Mouse (Mus musculus) MEL (cell line): ENCODE measurements around the gene Cd247. TPM values are rescaled to one million over a fixed set of nuclear protein-coding genes. Genes with fewer than 3 reads are reported as not detected.

Source experiments
- DNase-seq: peaks from one replicate; pipeline ENCODE4 v3.0.0; 2011; ENCODE audit warnings: low read depth, low spot score
- H3K27ac ChIP-seq: 2 replicates; pipeline ENCODE4 v1.5.1; 2012; ENCODE audit warnings: low read depth, mild to moderate bottlenecking, control low read depth, low read length, moderate library complexity; ENCODE audit not compliant: control insufficient read depth
- H3K27me3 ChIP-seq, 2 experiments: fragments of 150-350 bp in 1 of 2; sonication (generic) in 1 of 2; 2 replicates each; pipeline ENCODE4 v1.6.1; 2012; ENCODE audit warnings: low read length in 2 of 2, mild to moderate bottlenecking in 2 of 2, improper control_type of control experiment in 1 of 2, moderate library complexity in 1 of 2; ENCODE audit not compliant: insufficient read depth in 2 of 2, control insufficient read depth in 1 of 2
- H3K36me3 ChIP-seq, 2 experiments: 2 replicates each; pipeline ENCODE4 v1.6.1; 2012 to 2014; ENCODE audit warnings: low read length in 2 of 2, improper control_type of control experiment in 1 of 2, inconsistent platforms in 1 of 2, mild to moderate bottlenecking in 1 of 2; ENCODE audit not compliant: insufficient read depth in 2 of 2, control insufficient read depth in 1 of 2
- H3K4me1 ChIP-seq, 2 experiments: fragments of 150-350 bp in 1 of 2; sonication (generic) in 1 of 2; 2 replicates each; pipeline ENCODE4 v1.6.1; 2012; ENCODE audit warnings: low read length in 2 of 2, improper control_type of control experiment in 1 of 2, mild to moderate bottlenecking in 1 of 2; ENCODE audit not compliant: insufficient read depth in 2 of 2, control insufficient read depth in 1 of 2
- H3K4me3 ChIP-seq, 2 experiments: fragments of 150-350 bp in 1 of 2; sonication (generic) in 1 of 2; 2 replicates each; pipeline ENCODE4 v1.5.1; 2012; ENCODE audit warnings: low read depth in 2 of 2, low read length in 2 of 2, mild to moderate bottlenecking in 2 of 2, moderate library complexity in 2 of 2, control low read depth in 1 of 2, improper control_type of control experiment in 1 of 2; ENCODE audit not compliant: control insufficient read depth in 1 of 2, insufficient read depth in 1 of 2
- H3K79me2 ChIP-seq: 2 replicates; pipeline ENCODE4 v1.6.1; 2012; ENCODE audit warnings: mild to moderate bottlenecking, low read length, moderate library complexity; ENCODE audit not compliant: control insufficient read depth, poor library complexity, insufficient read depth
- H3K9ac ChIP-seq: 2 replicates; pipeline ENCODE4 v1.6.1; 2012; ENCODE audit warnings: low read depth, mild to moderate bottlenecking, control low read depth, low read length, moderate library complexity; ENCODE audit not compliant: control insufficient read depth, poor library complexity, severe bottlenecking
- H3K9me3 ChIP-seq: fragments of 150-350 bp; sonication (generic); replicated peaks from 2 replicates; pipeline ENCODE4 v1.6.1; 2012; ENCODE audit warnings: mild to moderate bottlenecking, low read length, improper control_type of control experiment, moderate library complexity; ENCODE audit not compliant: insufficient read depth
- BHLHE40 ChIP-seq: IDR thresholded peaks from 2 replicates; pipeline ENCODE4 v1.6.1; 2012; ENCODE audit warnings: low read depth, mild to moderate bottlenecking, inconsistent platforms, low read length, improper control_type of control experiment, borderline replicate concordance
- CHD2 ChIP-seq: IDR thresholded peaks from 2 replicates; pipeline ENCODE4 v1.6.1; 2011; ENCODE audit warnings: low read length, improper control_type of control experiment
- CTCF ChIP-seq, 3 experiments: IDR thresholded peaks in 2 of 3; conservative IDR thresholded peaks in 1 of 3; 2 replicates each; pipeline ENCODE4 v1.5.1; 2011 to 2012; ENCODE audit warnings: low read length in 3 of 3, low read depth in 2 of 3, mild to moderate bottlenecking in 2 of 3, improper control_type of control experiment in 1 of 3, inconsistent platforms in 1 of 3, mixed read lengths in 1 of 3, moderate library complexity in 1 of 3; ENCODE audit not compliant: control insufficient read depth in 1 of 3, insufficient read depth in 1 of 3, poor library complexity in 1 of 3, severe bottlenecking in 1 of 3
- ELF1 ChIP-seq: IDR thresholded peaks from 2 replicates; pipeline ENCODE4 v1.6.1; 2014; ENCODE audit warnings: low read depth, mild to moderate bottlenecking, inconsistent platforms, low read length, improper control_type of control experiment, moderate library complexity
- GABPA ChIP-seq: IDR thresholded peaks from 2 replicates; pipeline ENCODE4 v1.6.1; 2012; ENCODE audit warnings: low read depth, mild to moderate bottlenecking, inconsistent platforms, low read length, improper control_type of control experiment, moderate library complexity
- KAT2A ChIP-seq: conservative IDR thresholded peaks from 2 replicates; pipeline ENCODE4 v1.6.1; 2012; ENCODE audit warnings: low read depth, low read length, improper control_type of control experiment, inconsistent platforms
- MAX ChIP-seq: IDR thresholded peaks from 2 replicates; pipeline ENCODE4 v1.6.1; 2011; ENCODE audit warnings: low read length, improper control_type of control experiment
- MEF2A ChIP-seq: IDR thresholded peaks from 2 replicates; pipeline ENCODE4 v1.6.1; 2014; ENCODE audit warnings: low read depth, mild to moderate bottlenecking, inconsistent platforms, low read length, improper control_type of control experiment; ENCODE audit not compliant: poor library complexity, insufficient replicate concordance, severe bottlenecking; ENCODE audit errors: extremely low read depth
- MXI1 ChIP-seq: IDR thresholded peaks from 2 replicates; pipeline ENCODE4 v1.6.1; 2011; ENCODE audit warnings: mild to moderate bottlenecking, low read depth, low read length, improper control_type of control experiment
- MYB ChIP-seq: IDR thresholded peaks from 2 replicates; pipeline ENCODE4 v1.6.1; 2011; ENCODE audit warnings: mild to moderate bottlenecking, low read depth, low read length, improper control_type of control experiment
- POLR2A ChIP-seq, 2 experiments: IDR thresholded peaks; 2 replicates each; pipeline ENCODE4 v1.6.1; 2011 to 2012; ENCODE audit warnings: low read length in 2 of 2, mild to moderate bottlenecking in 2 of 2, control low read depth in 1 of 2, improper control_type of control experiment in 1 of 2, low read depth in 1 of 2, moderate library complexity in 1 of 2; ENCODE audit not compliant: control insufficient read depth in 1 of 2, insufficient read depth in 1 of 2, poor library complexity in 1 of 2
- POLR2AphosphoS2 ChIP-seq: IDR thresholded peaks from 2 replicates; pipeline ENCODE4 v1.6.1; 2011; ENCODE audit warnings: low read length, improper control_type of control experiment
- RAD21 ChIP-seq: IDR thresholded peaks from 2 replicates; pipeline ENCODE4 v1.6.1; 2011; ENCODE audit warnings: mild to moderate bottlenecking, low read depth, low read length, improper control_type of control experiment
- SMC3 ChIP-seq: IDR thresholded peaks from 2 replicates; pipeline ENCODE4 v1.6.1; 2011; ENCODE audit warnings: low read depth, low read length, improper control_type of control experiment
- TBP ChIP-seq: IDR thresholded peaks from 2 replicates; pipeline ENCODE4 v1.8.0; 2011; ENCODE audit warnings: low read depth, low read length, improper control_type of control experiment
- UBTF ChIP-seq: IDR thresholded peaks from 2 replicates; pipeline ENCODE4 v1.6.1; 2012; ENCODE audit warnings: low read depth, mild to moderate bottlenecking, inconsistent platforms, low read length, improper control_type of control experiment, moderate library complexity, borderline replicate concordance; ENCODE audit not compliant: insufficient read depth
- ZMIZ1 ChIP-seq: IDR thresholded peaks from 2 replicates; pipeline ENCODE4 v1.6.1; 2012; ENCODE audit warnings: low read depth, mild to moderate bottlenecking, inconsistent platforms, low read length, improper control_type of control experiment, moderate library complexity
- ZNF384 ChIP-seq: IDR thresholded peaks from 2 replicates; pipeline ENCODE4 v1.6.1; 2012; ENCODE audit warnings: low read depth, mild to moderate bottlenecking, inconsistent platforms, low read length, improper control_type of control experiment
- polyA plus RNA-seq, 2 experiments: library from polyadenylated mRNA; stranded (reverse) in 1 of 2; unstranded in 1 of 2; fragments of >175 nt in 1 of 2; fragments of >200 nt in 1 of 2; gene quantifications; 2 replicates each; pipeline versions ENCODE4 v1.2.1 to v1.2.4; 2012; ENCODE audit warnings: low replicate concordance in 2 of 2, low read depth in 1 of 2; ENCODE audit not compliant: insufficient read length in 2 of 2, insufficient read depth in 1 of 2, missing spikeins in 1 of 2
- total RNA-seq: library from RNA; depleted of rRNA; stranded (reverse); fragments of 300-350 nt; gene quantifications from 2 replicates; pipeline ENCODE4 v1.2.3, GENCODE M21; 2012

The Cd247 gene
- total and polyA plus RNA-seq, 3 experiments: 1.3 to 1.7 TPM; not detected in 1

DNA sequence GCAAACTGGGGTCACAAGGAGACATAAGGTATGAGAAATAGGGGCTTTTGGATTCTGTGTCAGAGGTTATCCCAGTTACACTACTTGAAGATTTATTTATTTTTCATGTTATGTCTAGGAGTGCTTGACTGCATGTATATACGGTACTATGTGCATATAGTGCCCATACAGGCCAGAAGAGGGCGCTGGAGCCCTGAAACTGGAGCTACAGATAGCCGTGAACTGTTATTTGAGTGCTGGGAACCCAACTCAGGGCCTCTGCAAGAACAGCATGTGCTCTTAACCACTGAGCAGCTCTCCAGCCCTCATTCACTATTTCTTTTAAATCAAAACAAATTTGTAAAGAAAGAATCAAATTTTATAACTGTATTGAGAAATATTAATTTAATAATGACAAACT, 132.5 kb downstream of the Cd247 start:
- peak; percentile 33 for DNase-seq
- H3K27me3 ChIP-seq: no peaks in the 10 kb centered on the region
- H3K4me3 ChIP-seq: no peak overlapping the region

DNA sequence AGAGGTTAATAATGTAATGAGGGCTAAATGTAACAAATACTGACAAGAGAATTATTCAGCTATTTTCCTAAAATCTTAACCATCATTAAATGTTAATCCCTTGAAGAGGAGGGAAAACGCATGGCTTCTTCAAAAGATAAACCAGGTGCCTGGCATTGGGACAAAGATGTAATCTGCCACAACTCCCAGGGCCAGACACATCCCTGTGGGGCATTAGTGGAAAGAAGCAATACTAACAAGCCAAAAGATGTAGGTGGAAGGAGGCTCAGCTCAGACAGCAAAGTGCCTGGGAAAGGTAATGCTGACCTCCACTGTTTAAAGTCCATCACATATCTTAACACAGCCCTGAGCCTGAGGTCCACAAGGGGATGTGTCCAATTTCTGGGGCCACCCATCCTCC, 134.0 kb downstream of the Cd247 start:
- H3K36me3 ChIP-seq: peaks cover 0 to 19% of the 10 kb centered on the region in 2 experiments; a peak in 2 of 4 replicates
- H3K4me3 ChIP-seq: no peak overlapping the region
- no peak for DNase-seq
- H3K4me1 ChIP-seq: peaks cover 7 to 27% of the 10 kb centered on the region in 2 experiments
- no peaks in the 10 kb centered on the region for H3K27me3 ChIP-seq
- H3K27ac ChIP-seq: no peak overlapping the region
- H3K9me3 ChIP-seq: no peaks in the 10 kb centered on the region
- no peak for TF ChIP-seq RAD21
- no peak for TF ChIP-seq MYB
- TF ChIP-seq ZNF384: no peak
- TF ChIP-seq CHD2: no peak
- TF ChIP-seq KAT2A: no peak
- TF ChIP-seq POLR2A (IDR thresholded peaks at IDR 0.05; ENCODE audit: control insufficient read depth in 1 of 2, insufficient read depth in 1 of 2, low read depth in 1 of 2, low read length in 2 of 2, poor library complexity in 1 of 2): no peak
- TF ChIP-seq ELF1: no peak
- no peak for TF ChIP-seq POLR2AphosphoS2
- TF ChIP-seq MAX: no peak
- TF ChIP-seq SMC3: no peak
- TF ChIP-seq MXI1: no peak
- TF ChIP-seq, all 39 proteins: peak for 0
- Histone ChIP-seq H3K79me2 (peaks cover 1% of the 10 kb centered on the region; the same call in 1 of the 2 replicates), H3K9ac (no peak overlapping the region)

More for the DNA sequence above, 132.5 kb downstream of the Cd247 start:
- no peak overlapping the region for H3K27ac ChIP-seq
- no peaks in the 10 kb centered on the region for H3K9me3 ChIP-seq
- TF ChIP-seq UBTF (no peak), BHLHE40 (no peak), CTCF (IDR thresholded peaks at IDR 0.05 in 2 of 3, conservative IDR thresholded peaks at IDR 0.05 in 1 of 3; ENCODE audit: control insufficient read depth in 1 of 3, insufficient read depth in 1 of 3, low read depth in 2 of 3, low read length in 3 of 3, poor library complexity in 1 of 3, severe bottlenecking in 1 of 3) (peak; percentile 6 to 34 (median 25); a peak in 4 of 6 replicates), MYB (no peak), GABPA (no peak), TBP (no peak), MEF2A (no peak), RAD21 (peak; percentile 18), ZMIZ1 (no peak), KAT2A (no peak), POLR2AphosphoS2 (no peak)
- peaks cover 0 to 11% of the 10 kb centered on the region in 2 experiments; a peak in 2 of 4 replicates for H3K36me3 ChIP-seq
- peaks cover 1% of the 10 kb centered on the region; the same call in 1 of the 2 replicates for H3K79me2 ChIP-seq
- peaks cover 3 to 19% of the 10 kb centered on the region in 2 experiments; a peak in 3 of 4 replicates for H3K4me1 ChIP-seq
- H3K9ac ChIP-seq: no peak overlapping the region
